Mouse (Mus musculus) midbrain, embryonic 12.5 days (tissue): ENCODE data around the gene Il1rn. TPM values are rescaled to one million over a fixed set of nuclear protein-coding genes. Genes with fewer than 3 reads are reported as not detected.

ENCODE experiments used
- ATAC-seq: fragments of 200-750 bp; cut with Nextera tagmentation; 2 replicates; pipeline ENCODE4 v1.8.0; 2017; ENCODE audit warnings: low read depth, moderate TSS enrichment, moderate library complexity; ENCODE audit not compliant: low FRiP score
- H3K27ac ChIP-seq: fragments of 300-500 bp; sonication (generic); replicated peaks from 2 replicates; pipeline ENCODE4 v1.5.1; 2016; ENCODE audit warnings: mild to moderate bottlenecking
- H3K27me3 ChIP-seq: fragments of 300-500 bp; sonication (generic); 2 replicates; pipeline ENCODE4 v1.6.1; 2016; ENCODE audit warnings: mild to moderate bottlenecking
- H3K36me3 ChIP-seq: fragments of 300-500 bp; sonication (generic); 2 replicates; pipeline ENCODE4 v1.6.1; 2016
- H3K4me1 ChIP-seq: fragments of 300-500 bp; sonication (generic); 2 replicates; pipeline ENCODE4 v1.6.1; 2016
- H3K4me2 ChIP-seq: fragments of 300-500 bp; sonication (generic); replicated peaks from 2 replicates; pipeline ENCODE4 v1.6.1; 2016; ENCODE audit warnings: mild to moderate bottlenecking, moderate library complexity
- H3K4me3 ChIP-seq: fragments of 300-500 bp; sonication (generic); 2 replicates; pipeline ENCODE4 v1.5.1; 2016; ENCODE audit warnings: mild to moderate bottlenecking
- H3K9ac ChIP-seq: fragments of 300-500 bp; sonication (generic); replicated peaks from 2 replicates; pipeline ENCODE4 v1.6.1; 2016; ENCODE audit warnings: mild to moderate bottlenecking, moderate library complexity
- H3K9me3 ChIP-seq: fragments of 300-500 bp; sonication (generic); 2 replicates; pipeline ENCODE4 v1.6.1; 2016; ENCODE audit warnings: mild to moderate bottlenecking
- WGBS: fragments of 180-500 bp; shearing (Covaris S2); methylation state at CpG from one replicate; pipeline ENCODE4 v1.1.7; 2016; 5-methylcytosine and 5-hydroxymethylcytosine counted together
- polyA plus RNA-seq: library from polyadenylated mRNA; unstranded; fragments of >200 nt; fragmentation: Nextera tagmentation; extraction: Ambion mirVana; gene quantifications from 2 replicates; pipeline ENCODE4 v1.2.1, GENCODE M21; 2016

Gene Il1rn
- polyA plus RNA-seq = 0.18 TPM in 1 of 2 replicates, not detected in the other

GRCm38 (mm10) chr2:24336545-24336944 is at the start of gene Il1rn:
Gene Il1rn (plus strand): TSS chr2:24336853.
- no peaks in the 10 kb centered on the region for H3K9me3 ChIP-seq
- ATAC-seq = no peak
- WGBS = 87% methylated on average over 2 of the region's 2 CpGs

GRCm38 (mm10) chr2:24290896-24291295 is 45.8 kb upstream of the Il1rn start, which contains the start of gene Il1f10:
Gene Il1f10 (plus strand): TSS chr2:24291196.
- WGBS = 90% methylated on average over 5 of the region's 5 CpGs
- no peaks in the 10 kb centered on the region for H3K4me1 ChIP-seq
- H3K9ac ChIP-seq = no peak within 1 kb of the TSS
- no peaks in the 10 kb centered on the region for H3K27me3 ChIP-seq
- no peak within 1 kb of the TSS for H3K4me3 ChIP-seq
- no peak for ATAC-seq
- H3K9me3 ChIP-seq = no peaks in the 10 kb centered on the region
- H3K27ac ChIP-seq = no peak within 1 kb of the TSS
- H3K36me3 ChIP-seq = no peaks in the 10 kb centered on the region
- no peak within 1 kb of the TSS for H3K4me2 ChIP-seq

More at GRCm38 (mm10) chr2:24336545-24336944, at the start of gene Il1rn:
- no peak within 1 kb of the TSS for H3K9ac ChIP-seq
- H3K4me3 ChIP-seq = no peak within 1 kb of the TSS
- no peak within 1 kb of the TSS for H3K27ac ChIP-seq
- H3K4me2 ChIP-seq = no peak within 1 kb of the TSS
- no peaks in the 10 kb centered on the region for H3K4me1 ChIP-seq
- no peaks in the 10 kb centered on the region for H3K27me3 ChIP-seq
- H3K36me3 ChIP-seq = no peaks in the 10 kb centered on the region

GRCm38 (mm10) chr2:24294616-24295015 is 42.0 kb upstream of the Il1rn start:
- H3K4me2 ChIP-seq = no peak overlapping the region
- H3K9me3 ChIP-seq = no peaks in the 10 kb centered on the region
- no peak overlapping the region for H3K4me3 ChIP-seq
- H3K36me3 ChIP-seq = no peaks in the 10 kb centered on the region
- H3K9ac ChIP-seq = no peak overlapping the region
- no peak for ATAC-seq
- H3K4me1 ChIP-seq = no peaks in the 10 kb centered on the region
- H3K27ac ChIP-seq = no peak overlapping the region
- no peaks in the 10 kb centered on the region for H3K27me3 ChIP-seq
- WGBS = 53% methylated on average over 1 of the region's 1 CpGs

- no peak overlapping the region for H3K9ac ChIP-seq
- H3K27me3 ChIP-seq = no peaks in the 10 kb centered on the region
- H3K4me1 ChIP-seq = no peaks in the 10 kb centered on the region
- ATAC-seq = no peak
- no peak overlapping the region for H3K4me2 ChIP-seq
- H3K36me3 ChIP-seq = no peaks in the 10 kb centered on the region
- WGBS = 19% methylated on average over 3 of the region's 3 CpGs
- no peaks in the 10 kb centered on the region for H3K9me3 ChIP-seq
- no peak overlapping the region for H3K27ac ChIP-seq
- no peak overlapping the region for H3K4me3 ChIP-seq
These were observed 39.8 kb upstream of the Il1rn start for GRCm38 (mm10) chr2:24296837-24297236.

GRCm38 (mm10) chr2:24311302-24312001 is 25.2 kb upstream of the Il1rn start:
- WGBS = 77% methylated on average over 6 of the region's 6 CpGs
- no peak for ATAC-seq
- Histone ChIP-seq H3K9ac (no peak overlapping the region), H3K36me3 (no peaks in the 10 kb centered on the region), H3K4me2 (no peak overlapping the region), H3K4me1 (no peaks in the 10 kb centered on the region), H3K27me3 (no peaks in the 10 kb centered on the region), H3K9me3 (no peaks in the 10 kb centered on the region), H3K4me3 (no peak overlapping the region), H3K27ac (no peak overlapping the region)

- Histone ChIP-seq H3K27me3 (no peaks in the 10 kb centered on the region), H3K4me3 (no peak overlapping the region), H3K4me2 (no peak overlapping the region), H3K4me1 (no peaks in the 10 kb centered on the region), H3K36me3 (no peaks in the 10 kb centered on the region), H3K9ac (no peak overlapping the region), H3K9me3 (no peaks in the 10 kb centered on the region), H3K27ac (no peak overlapping the region)
- 83% methylated on average over 1 of the region's 1 CpGs for WGBS
- ATAC-seq = no peak
These were observed 19.7 kb upstream of the Il1rn start for GRCm38 (mm10) chr2:24316919-24317318.

- ATAC-seq = no peak
- H3K4me2 ChIP-seq = no peak overlapping the region
- H3K4me3 ChIP-seq = no peak overlapping the region
- H3K9me3 ChIP-seq = no peaks in the 10 kb centered on the region
- no peaks in the 10 kb centered on the region for H3K36me3 ChIP-seq
- no peaks in the 10 kb centered on the region for H3K4me1 ChIP-seq
- no peak overlapping the region for H3K27ac ChIP-seq
- H3K27me3 ChIP-seq = no peaks in the 10 kb centered on the region
- 86% methylated on average over 4 of the region's 4 CpGs for WGBS
- H3K9ac ChIP-seq = no peak overlapping the region
These were observed 18.6 kb upstream of the Il1rn start for GRCm38 (mm10) chr2:24317919-24318598.

GRCm38 (mm10) chr2:24335333-24335732 is 1.3 kb upstream of the Il1rn start:
- Histone ChIP-seq H3K9me3 (no peaks in the 10 kb centered on the region), H3K4me1 (no peaks in the 10 kb centered on the region), H3K27ac (no peak overlapping the region), H3K9ac (no peak overlapping the region), H3K27me3 (no peaks in the 10 kb centered on the region), H3K4me3 (no peak overlapping the region), H3K36me3 (no peaks in the 10 kb centered on the region), H3K4me2 (no peak overlapping the region)
- 59% methylated on average over 3 of the region's 3 CpGs for WGBS
- no peak for ATAC-seq

GRCm38 (mm10) chr2:24341395-24341885 is 4.8 kb downstream of the Il1rn start:
- no peaks in the 10 kb centered on the region for H3K9me3 ChIP-seq
- WGBS = 79% methylated on average over 3 of the region's 3 CpGs
- no peak overlapping the region for H3K9ac ChIP-seq
- no peaks in the 10 kb centered on the region for H3K4me1 ChIP-seq
- ATAC-seq = no peak
- H3K4me2 ChIP-seq = no peak overlapping the region
- H3K4me3 ChIP-seq = no peak overlapping the region
- no peak overlapping the region for H3K27ac ChIP-seq
- H3K27me3 ChIP-seq = no peaks in the 10 kb centered on the region
- H3K36me3 ChIP-seq = no peaks in the 10 kb centered on the region

- no peak overlapping the region for H3K9ac ChIP-seq
- H3K36me3 ChIP-seq = no peaks in the 10 kb centered on the region
- no peak overlapping the region for H3K4me3 ChIP-seq
- 64% methylated on average over 4 of the region's 4 CpGs for WGBS
- no peaks in the 10 kb centered on the region for H3K9me3 ChIP-seq
- H3K4me1 ChIP-seq = no peaks in the 10 kb centered on the region
- H3K27me3 ChIP-seq = no peaks in the 10 kb centered on the region
- no peak overlapping the region for H3K27ac ChIP-seq
- H3K4me2 ChIP-seq = no peak overlapping the region
- ATAC-seq = no peak
These were observed 8.0 kb downstream of the Il1rn start for GRCm38 (mm10) chr2:24344619-24345018.

- Histone ChIP-seq H3K36me3 (no peaks in the 10 kb centered on the region), H3K9me3 (no peaks in the 10 kb centered on the region), H3K4me2 (no peak overlapping the region), H3K27ac (no peak overlapping the region), H3K27me3 (no peaks in the 10 kb centered on the region), H3K9ac (no peak overlapping the region), H3K4me3 (no peak overlapping the region), H3K4me1 (no peaks in the 10 kb centered on the region)
- 64% methylated on average over 8 of the region's 8 CpGs for WGBS
- ATAC-seq = no peak
These were observed 8.4 kb downstream of the Il1rn start for GRCm38 (mm10) chr2:24345056-24345455.

GRCm38 (mm10) chr2:24347926-24348325 is 11.3 kb downstream of the Il1rn start:
- Histone ChIP-seq H3K4me2 (no peak overlapping the region), H3K4me3 (no peak overlapping the region), H3K9ac (no peak overlapping the region), H3K27me3 (no peaks in the 10 kb centered on the region), H3K4me1 (no peaks in the 10 kb centered on the region), H3K9me3 (no peaks in the 10 kb centered on the region), H3K27ac (no peak overlapping the region), H3K36me3 (no peaks in the 10 kb centered on the region)
- WGBS = 91% methylated on average over 1 of the region's 1 CpGs
- ATAC-seq = no peak
